Mouse (Mus musculus) layer of hippocampus, postnatal 25 days (tissue): ENCODE measurements around the gene Pum1. TPM values are rescaled to one million over a fixed set of nuclear protein-coding genes. Genes with fewer than 3 reads are reported as not detected.

Source experiments
- DNase-seq, 2 experiments: peaks; one replicate each; pipeline ENCODE4 v3.0.0; 2022; ENCODE audit warnings: mixed read lengths in 2 of 2, low spot score in 1 of 2; ENCODE audit errors: extremely low spot score in 1 of 2
- total RNA-seq, 2 experiments: library from RNA; stranded (reverse); gene quantifications; 2 replicates each; pipeline ENCODE4 v1.2.3; 2021

The Pum1 gene
- total RNA-seq, 2 experiments from 2014 or later, result 112 to 118 TPM

DNA sequence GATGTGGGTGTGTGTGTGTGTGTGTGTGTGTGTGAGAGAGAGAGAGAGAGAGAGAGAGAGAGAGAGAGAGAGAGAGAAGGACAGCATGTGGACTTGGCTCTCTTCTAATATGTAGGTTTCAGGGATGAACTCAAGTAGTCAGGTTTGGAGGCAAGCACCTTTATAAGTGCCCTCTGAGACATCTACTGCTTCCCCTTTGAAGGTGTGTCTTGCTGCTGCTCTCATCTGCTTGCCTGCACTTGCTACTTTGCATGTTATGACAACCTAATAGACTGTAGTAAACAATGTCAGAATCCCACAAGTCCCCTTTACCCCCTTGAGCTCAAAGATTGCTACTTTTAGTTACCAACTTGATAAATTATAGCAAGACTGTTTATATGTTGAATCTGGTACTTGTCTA, 52.5 kb downstream of the Pum1 start:
- DNase-seq, result no peak

GRCm38 (mm10) chr4:130719348-130719747, 56.2 kb downstream of the Pum1 start:
- DNase-seq, result no peak

DNA sequence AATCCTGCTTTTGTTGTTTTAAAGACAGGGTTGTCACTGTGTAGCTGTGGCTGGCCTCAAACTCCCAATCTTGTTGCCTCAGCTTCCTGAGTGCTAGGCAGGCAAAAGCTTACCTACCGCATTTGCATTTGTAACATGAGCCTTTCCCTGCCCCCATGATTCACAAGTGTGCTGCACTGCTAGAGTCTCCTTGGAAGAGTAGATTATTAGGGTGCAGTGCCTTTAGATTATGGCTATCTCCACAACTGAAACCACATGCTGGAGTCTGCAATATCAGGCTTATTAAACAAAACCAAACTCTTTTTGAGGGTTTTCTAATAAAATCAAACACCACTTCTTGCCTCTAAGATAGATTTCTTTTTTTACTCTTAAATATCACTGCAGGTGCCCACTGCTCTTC, 59.5 kb downstream of the Pum1 start:
- DNase-seq, result no peak

- DNase-seq, result no peak
Measured at GRCm38 (mm10) chr4:130726118-130726517, 63.0 kb downstream of the Pum1 start.

DNA sequence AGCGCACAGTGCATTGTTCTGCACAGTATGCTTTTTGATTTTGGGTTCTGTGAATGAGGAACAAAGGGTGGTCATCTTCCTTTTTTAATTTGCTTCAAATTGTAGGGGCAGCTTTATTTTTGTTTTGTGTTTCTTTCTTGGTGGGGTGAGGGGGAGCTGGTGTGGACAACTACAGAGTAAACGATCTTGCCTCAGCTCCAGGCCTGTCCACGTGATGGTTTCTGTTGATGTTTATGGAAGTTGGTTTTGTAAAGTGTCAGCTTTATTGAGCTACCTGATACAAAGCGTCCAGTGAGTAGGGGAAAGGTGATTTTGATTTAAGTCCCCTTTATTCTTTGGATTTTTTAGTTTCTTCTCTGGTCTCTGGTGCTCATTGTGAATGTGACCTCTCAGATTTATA, 72.8 kb downstream of the Pum1 start:
- DNase-seq, result no peak

GRCm38 (mm10) chr4:130738527-130738926, 75.4 kb downstream of the Pum1 start:
- peak in 1 of 2 experiments; percentile 54 for DNase-seq

DNA sequence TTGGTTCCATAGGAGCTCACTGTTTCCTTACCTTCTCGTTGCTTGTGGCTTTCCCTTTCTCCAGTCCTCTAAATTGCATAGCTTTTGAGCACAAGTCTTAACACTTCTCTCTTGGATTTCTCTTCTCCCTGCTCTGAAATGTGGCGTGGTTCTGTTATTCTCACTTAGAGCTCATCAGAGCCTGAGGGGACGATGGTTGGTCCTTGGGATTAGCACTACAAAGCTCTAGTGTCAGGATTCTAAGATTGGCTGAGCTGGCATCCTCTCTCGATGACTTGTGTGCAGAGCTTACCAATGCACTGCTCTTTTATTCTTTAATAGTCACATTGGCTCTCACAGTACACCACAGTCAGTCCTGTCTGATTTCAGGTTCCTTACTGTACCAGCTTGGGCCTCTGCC, 80.9 kb downstream of the Pum1 start:
- DNase-seq, result no peak

DNA sequence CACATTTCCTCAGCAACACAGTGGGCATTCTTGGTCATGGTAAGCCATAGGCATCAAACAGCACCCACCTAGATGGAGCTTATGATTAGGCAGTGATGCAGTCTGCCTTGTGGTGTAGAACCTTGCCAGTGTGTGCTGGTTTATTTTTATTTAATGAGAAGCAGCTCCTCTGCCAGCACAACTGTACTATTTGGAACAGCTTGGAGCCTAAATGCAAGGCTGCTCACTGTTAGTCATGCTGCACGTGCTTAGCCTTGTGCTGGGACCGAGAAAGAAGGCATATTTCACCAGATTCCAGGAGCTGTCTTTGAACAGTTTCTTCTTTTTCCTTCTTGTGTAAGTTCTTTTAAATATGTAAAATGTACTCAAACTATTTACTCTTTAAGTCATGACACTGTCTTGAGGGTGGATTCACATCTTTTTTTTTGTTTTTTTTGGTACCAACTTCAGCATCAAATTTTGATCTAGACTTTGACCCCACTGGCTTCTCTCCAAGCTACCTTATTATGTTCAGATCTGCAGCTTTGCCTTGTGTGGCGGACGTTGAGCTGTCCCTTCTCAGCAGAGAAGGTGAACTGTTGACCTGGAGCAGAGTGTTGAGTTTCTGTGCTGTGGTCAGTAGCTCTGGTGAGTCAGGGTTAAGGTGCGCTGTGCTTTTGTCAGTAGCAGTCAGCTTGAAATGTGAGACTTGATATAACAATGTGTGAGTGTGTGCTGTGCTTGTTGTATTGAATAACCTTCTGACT, 82.6 kb downstream of the Pum1 start:
- peak; percentile 37 to 41 for DNase-seq

- no peak for DNase-seq
Measured at GRCm38 (mm10) chr4:130749566-130749965, 86.4 kb downstream of the Pum1 start.

GRCm38 (mm10) chr4:130751966-130752365, 88.8 kb downstream of the Pum1 start:
- no peak for DNase-seq

GRCm38 (mm10) chr4:130752591-130752990, 89.5 kb downstream of the Pum1 start:
- DNase-seq, result no peak

GRCm38 (mm10) chr4:130753755-130754154, 90.6 kb downstream of the Pum1 start:
- DNase-seq, result no peak

GRCm38 (mm10) chr4:130754776-130755175, 91.7 kb downstream of the Pum1 start:
- no peak for DNase-seq

GRCm38 (mm10) chr4:130759875-130760274, 96.8 kb downstream of the Pum1 start:
- no peak for DNase-seq

GRCm38 (mm10) chr4:130761809-130762208, 98.7 kb downstream of the Pum1 start:
- no peak for DNase-seq

DNA sequence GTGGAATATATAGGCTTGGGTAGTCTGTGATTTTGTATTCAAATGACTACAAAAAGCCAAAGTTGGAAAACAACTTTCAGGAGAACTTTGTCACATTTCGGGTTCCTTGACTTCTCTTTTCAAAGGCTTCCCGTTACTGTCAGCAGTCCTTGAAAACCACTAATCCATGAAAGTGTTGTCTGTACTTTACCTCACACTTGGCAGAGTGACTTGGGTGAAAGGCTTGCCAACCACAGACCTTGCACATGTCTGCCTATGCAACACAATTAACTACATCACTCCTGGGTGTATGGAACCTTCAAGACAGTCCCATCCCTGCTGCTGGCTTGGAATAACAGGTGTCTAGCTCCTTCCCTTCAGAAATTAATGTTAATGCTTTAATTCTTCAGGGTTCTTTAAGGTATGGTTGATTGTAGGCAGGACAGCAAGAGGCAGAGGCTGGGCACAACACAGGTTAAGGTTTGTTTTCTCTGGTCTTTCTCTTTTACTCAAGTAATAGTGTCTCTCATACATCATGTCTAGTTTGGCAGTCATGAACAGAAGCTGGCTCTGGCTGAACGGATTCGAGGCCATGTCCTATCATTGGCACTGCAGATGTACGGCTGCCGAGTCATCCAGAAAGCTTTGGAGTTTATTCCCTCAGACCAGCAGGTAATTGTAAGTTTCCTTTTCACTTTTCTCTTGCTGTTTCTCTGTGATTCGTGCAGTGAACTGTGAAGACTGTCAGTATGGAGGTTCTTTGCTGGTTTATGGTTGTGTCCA, 102.5 kb downstream of the Pum1 start:
- DNase-seq, result no peak

- no peak for DNase-seq
Measured at GRCm38 (mm10) chr4:130766387-130766786, 103.3 kb downstream of the Pum1 start.

DNA sequence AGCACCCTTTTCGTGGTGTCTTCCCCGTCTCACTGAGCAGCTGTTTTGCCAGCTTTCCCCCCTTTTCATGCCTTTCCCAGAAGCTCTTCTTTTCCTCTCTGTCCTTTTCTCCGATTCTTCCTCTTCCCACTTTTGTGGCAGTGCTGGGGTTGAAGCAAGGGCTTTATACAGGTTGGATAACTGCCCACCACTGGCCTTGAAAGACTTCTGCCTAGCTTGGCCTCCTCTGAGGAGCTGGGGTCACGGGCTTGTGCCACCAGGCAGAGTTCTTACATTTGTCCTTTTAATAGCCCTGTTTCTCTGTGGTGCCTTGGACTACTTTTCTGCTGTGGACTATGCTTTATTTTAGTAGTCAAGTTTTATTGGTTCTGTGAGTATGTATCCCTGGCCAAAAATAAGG, 103.8 kb downstream of the Pum1 start:
- DNase-seq, result no peak

GRCm38 (mm10) chr4:130773899-130774298, 110.8 kb downstream of the Pum1 start:
- no peak for DNase-seq

DNA sequence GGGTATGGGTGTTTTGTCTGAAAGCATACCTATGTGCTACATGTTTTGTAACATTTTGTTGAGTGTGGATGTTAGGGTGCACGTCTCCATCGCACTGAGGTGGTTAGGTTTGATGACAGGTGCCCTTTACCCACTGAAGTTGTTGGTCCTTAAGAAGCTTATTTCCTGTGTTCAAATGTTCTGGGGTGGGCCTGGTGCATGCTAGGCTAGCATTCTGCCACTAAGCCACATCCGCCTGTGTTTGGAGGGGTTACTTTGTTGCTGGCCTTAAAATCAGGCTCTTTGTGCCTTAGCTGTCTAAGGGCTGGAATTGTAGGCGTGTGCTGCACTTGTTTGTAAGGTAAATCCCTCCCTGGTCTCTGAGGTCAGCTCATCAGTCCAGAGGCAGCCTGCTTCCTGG, 111.7 kb downstream of the Pum1 start:
- no peak for DNase-seq

- DNase-seq, result no peak
Measured at GRCm38 (mm10) chr4:130777647-130778046, 114.5 kb downstream of the Pum1 start.

DNA sequence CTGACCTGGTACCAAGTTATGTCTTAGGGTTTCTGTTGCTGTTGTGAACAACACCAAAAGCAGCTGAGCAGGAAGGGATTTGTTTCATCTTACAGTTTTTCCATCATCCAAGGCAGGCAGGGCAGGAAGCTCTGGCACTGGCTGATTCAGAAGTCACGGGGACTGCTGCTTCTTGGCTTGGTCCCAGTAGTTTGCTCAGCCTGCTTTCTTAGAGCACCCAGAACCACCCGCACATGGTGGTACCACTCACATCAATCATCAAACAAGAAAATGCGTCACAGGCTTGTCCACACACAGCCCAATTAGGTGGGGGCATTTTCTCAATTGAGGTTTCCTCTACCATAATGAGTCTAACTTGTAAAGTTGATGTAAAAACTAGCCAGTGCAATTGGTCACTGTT, 115.9 kb downstream of the Pum1 start:
- no peak for DNase-seq
